Mouse (Mus musculus) gastrocnemius, postnatal 14 days (tissue): ENCODE measurements around the gene Rin3. TPM values are rescaled to one million over a fixed set of nuclear protein-coding genes. Genes with fewer than 3 reads are reported as not detected.

ENCODE experiments used
- DNase-seq: peaks from one replicate; pipeline ENCODE4 v3.0.0; 2021; ENCODE audit warnings: mixed read lengths
- intact Hi-C: fragments of 180-260 bp; cut with DNase I; formaldehyde crosslinking; loops from one replicate; pipeline ENCODE4 v1.15.1; 2025; ENCODE audit warnings: low total_unique reads
- total RNA-seq, 2 experiments: library from RNA; stranded (reverse); gene quantifications; 2 replicates each; pipeline ENCODE4 v1.2.3; 2021

Gene Rin3
- total RNA-seq, 2 experiments from 2014 or later: 11.0 to 13.0 TPM

DNA sequence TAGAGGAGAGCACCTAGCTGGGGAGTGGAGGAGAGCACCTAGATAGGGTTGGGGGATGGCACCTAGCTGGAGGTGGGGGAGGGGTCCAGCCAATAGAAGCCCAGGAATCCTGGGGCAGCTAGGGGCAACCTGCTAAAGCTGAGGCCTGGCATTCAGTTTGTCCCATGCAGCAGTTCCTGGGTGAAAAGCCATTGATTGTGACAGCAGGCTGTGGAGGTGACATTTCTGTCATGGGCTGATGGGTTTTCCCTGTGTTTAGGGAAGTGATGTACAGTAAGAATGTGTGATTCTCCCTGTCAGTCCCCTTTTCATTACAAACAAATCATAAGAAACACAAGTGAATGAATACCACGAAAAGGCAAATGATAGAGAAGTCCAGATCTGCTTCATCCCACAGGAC is 13.5 kb downstream of the Rin3 start:
- DNase-seq: no peak
- intact Hi-C loops: no loop called here

DNA sequence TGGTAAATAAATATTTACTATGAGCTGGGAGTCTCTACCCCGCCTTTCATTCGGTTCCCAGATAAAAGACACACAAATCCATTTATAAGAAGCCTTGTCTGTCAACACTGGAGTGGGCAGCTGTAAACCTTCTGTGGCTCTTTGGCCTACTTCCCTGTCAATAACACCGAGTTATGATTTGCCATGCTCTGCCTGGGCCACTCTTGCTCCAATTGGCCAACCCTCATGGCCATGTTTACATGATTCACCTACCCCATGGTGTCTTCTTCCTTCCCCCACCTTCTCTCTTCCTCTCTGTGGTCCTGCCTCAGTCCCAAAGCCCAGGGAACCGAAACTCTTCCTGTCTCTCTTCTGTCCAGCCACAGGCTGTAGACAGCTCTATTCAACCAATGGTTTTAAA is 14.1 kb downstream of the Rin3 start:
- no peak for DNase-seq
- intact Hi-C loops: no loop called here

DNA sequence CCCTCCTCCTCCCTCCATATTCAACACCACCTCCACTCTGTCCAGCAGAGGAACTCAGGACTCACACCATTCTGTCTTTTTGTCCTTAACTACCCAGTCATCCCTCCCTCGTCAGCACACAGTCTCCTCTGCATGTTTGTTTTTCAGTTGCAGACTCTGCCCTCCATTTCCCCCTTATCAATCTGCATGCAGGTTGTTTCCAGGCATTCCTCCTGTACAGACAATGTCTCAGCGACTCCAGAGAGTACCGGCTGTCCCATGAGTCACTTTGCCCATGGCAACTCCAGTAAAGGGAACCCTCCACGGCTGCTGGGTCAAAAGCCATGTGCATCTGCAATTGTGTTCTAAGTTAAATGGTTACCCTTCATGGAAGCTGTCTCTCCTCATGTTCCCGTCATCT is 16.4 kb downstream of the Rin3 start:
- DNase-seq: no peak
- intact Hi-C loops: no loop called here

DNA sequence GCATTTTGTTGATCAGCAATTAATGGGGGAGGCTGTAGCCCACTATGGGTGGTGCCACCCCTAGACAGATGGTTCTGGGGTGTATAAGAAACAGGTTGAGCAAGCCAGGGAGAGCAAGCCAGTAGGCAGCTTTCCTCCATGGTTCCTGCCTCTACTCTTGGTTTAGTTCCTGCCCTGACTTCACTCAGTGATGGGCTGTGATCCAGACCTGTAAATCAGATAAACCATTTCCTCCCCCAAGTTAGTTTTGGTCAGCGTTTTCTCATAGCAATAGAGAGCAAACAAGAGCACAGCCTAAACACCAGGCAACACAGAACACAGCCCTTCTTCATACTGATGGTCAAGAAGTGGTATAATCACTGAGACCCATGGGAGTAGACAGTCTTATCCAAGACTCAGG is 18.7 kb downstream of the Rin3 start:
- no peak for DNase-seq
- intact Hi-C loops: no loop called here

DNA sequence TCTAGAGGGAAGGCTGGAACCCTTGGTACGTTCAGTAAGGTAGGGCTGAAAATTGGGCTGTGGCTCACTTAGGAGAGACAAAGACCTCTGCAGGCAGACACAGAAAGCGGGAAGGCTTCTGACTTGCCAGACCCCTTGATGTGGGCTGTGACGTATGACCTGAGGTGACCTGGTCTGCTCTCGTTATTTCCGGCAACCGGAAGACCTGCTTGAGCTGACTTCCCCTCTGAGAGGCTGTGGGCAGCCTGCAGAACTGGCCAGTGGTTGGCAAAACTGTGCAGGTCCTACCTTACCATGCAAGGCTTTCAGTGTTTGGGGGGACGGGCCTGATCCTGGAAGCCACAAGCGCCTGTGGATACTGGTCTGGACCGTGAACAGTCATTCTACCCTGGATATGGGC is 19.5 kb downstream of the Rin3 start:
- intact Hi-C loops: no loop called here
- DNase-seq: no peak

DNA sequence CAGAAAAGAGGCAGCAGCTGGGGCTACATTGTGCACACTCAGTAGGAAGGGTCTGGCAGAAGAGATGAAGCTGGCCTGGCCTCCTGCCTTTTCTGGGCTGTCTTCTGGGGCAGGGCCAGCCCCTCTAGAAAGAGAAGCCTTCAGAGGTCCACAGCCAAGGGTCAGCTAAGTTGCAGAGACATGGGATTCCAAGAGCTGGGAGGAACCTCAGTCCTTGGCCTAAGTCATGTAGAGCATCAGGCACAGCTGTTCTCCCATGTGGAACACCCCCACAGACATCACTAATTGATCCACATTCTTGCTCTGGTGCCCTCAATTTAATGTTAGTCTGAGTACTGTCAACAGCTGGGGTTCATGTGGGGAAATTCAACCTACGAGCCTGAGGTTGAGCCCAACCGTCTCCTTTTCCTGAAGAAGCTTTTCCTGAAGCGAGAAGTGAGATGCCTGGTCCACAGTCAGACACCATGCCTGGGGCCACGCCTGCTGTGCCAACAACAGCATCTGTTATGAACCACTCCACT is 20.0 kb downstream of the Rin3 start:
- intact Hi-C loops: no loop called here
- DNase-seq: peak; percentile 84

DNA sequence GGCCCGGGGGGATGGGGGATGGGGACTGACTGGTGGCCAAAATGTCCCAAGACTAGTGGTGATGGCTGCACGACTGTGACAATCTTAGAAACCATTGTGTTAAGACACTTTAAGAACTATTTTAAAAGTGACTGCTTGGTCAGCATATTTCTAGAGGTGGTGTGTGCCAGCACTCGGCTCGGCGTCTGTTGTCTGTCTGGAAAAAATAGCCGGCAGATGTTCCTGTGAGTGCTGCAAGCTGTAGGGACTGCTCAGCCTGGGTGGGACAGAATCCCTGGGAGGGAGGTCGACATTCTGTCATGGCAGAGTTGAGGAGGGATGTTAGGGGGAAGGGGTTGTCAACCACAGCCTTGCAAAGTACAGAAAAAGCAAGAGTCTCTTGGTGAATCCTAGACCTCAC is 21.0 kb downstream of the Rin3 start:
- intact Hi-C loops: no loop called here
- peak; percentile 36 for DNase-seq

DNA sequence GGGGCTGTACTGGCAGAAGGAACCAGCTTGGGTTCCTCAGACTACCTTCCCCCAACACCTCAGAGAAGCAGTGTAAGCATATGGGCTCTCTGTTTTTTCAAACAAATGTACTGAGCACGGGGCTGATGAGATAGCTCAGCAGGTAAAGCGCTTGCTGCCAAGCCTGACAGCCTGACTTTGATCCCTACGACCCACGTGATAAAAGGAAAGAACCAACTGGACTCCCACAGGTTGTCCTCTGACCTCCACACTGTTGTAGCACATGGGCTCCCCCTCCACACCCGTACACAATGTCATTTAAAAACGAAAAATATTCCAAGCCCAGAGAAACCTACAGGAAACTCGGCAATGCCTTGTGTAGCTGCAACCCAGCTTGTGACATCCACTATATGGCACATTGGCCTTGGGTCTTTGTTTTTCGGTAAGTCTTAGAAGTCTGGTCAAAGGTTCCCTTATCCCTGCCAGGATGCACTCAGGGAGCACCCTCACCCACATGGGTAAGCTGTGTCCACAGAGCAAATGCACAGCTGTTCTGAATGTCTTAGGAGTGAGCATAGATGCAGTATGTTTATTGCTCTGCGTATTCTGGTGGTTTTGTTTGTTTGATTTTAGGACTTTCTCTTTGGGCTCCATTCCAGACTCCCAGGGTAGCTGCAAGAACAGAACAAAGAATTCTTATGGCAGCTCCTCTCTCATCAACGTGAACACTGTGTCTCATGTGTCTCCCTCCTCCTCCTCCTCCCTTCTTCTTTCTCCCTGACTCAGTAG is 22.4 kb downstream of the Rin3 start:
- intact Hi-C loops: no loop called here

DNA sequence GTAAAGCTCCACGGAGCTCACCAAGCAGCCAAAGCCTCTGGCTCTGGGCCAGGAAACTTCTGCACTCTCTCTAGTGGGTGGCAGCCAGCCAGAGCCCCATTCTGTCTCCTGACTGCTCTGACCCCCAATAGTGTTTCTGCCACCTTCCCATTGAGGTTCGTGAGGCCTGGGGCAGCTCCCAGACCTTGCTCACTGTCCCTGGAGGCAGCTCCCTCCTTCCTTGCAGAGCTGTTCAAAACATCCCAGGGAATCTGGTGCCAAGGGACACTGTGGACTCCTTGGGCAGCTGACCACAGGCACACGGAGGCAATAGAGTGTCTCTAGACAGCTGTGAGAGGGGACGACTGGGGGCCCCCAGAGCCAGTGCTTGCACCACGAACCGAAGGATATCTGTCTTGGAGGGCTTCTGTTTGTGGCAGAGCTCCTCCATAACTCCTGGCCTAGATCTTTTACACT is 25.2 kb downstream of the Rin3 start:
- peak; percentile 70 for DNase-seq
- intact Hi-C loops: no loop called here

More for the DNA sequence above, 22.4 kb downstream of the Rin3 start:
- DNase-seq: no peak

DNA sequence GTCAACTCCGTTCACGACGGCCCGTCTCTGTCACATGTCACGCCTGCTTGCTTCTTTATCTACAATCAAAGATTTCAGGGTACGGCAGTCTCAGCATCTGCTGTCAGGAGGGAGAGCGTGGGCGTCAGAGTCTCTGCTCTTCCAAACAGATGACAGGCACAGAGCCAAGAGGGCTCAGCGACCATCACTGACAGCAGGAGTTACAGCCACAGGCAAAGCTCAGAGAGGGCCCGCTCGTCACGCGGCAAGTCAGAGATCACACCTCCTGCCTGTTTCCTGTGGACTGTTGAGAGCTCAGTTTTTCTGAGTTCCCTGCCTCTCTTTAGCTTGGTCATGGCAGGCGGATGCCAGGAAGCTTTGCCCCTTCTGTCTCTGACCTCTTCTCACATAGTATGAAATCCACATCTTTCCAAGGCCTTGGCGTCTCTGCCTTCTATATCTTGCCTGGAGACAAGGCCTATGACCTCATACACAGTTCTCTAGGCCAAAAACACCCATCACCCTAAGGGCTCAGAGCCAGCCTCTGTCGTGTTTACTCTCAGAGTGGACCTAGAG is 25.7 kb downstream of the Rin3 start:
- peak; percentile 53 for DNase-seq
- intact Hi-C loops: no loop called here

DNA sequence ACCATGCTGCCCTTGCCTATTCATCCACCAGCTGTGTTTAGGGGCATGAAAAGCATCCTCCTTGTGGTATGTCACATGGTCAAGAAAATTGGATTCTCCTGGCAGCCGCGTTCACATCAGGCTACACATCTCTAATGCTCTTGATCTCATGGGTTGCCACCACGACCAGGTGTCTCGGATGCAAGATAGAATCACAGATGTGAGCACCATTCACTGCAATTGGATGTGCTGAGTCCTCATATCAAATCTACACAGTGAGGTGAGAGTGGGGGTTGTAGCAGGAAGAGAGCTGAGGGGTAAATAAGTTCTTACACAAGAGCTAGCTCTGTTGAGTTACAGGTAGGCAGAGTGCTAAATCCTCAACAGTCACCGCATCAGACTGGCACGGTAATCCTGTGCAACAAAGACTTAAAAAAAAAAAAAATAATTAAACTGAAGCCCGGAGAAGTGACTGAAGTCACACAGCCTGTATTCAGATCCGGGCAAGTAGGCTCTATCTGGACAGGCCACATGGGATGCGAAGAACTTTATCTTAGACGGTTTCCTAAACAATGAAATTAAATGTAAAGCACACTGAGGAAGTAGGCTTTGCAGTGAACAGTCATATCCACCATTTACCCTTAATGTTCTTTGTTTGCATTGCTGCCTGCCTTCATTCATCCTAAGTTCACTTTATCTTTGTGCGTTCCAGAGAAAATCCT is 26.4 kb downstream of the Rin3 start:
- intact Hi-C loops: no loop called here
- no peak for DNase-seq

DNA sequence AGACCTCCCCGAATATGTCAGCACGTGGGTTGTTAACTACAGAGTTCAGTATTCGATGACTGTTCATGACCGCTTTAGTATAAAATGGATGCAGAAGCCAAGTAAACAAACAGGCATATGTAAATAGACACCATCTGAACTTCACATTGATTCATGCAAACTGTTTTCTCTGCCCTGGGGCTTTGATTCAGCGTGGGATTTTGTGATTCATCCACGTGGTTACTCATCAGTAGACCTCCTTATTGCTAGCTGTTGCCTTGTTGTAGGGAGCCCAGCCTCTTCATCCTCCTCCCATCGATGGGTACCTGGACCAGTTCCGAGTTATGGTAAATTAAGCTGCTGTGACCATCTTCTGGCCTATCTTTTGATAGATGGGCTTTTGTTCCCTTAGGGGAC is 26.9 kb downstream of the Rin3 start:
- intact Hi-C loops: no loop called here

DNA sequence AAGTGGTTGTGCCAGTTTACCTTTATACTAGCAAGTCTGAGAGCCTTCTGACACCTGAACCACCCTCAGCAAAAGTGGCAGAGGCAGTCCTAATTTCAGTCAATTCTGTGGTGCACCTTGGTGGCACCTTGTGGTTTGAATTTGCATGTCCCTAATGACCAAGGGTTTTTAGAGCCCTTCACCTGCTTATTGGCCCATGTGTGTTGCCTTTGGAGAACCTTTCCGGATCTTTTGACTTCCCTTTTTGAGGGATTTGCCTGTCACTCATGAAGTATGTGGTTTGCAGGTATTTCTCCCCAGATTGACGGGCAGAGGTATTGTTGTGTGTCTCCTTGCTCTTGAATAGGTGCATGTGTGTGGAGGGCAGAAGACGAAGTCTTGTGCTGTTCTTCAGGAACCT is 27.4 kb downstream of the Rin3 start:
- DNase-seq: no peak
- intact Hi-C loops: no loop called here

More for the DNA sequence above, 26.9 kb downstream of the Rin3 start:
- no peak for DNase-seq

DNA sequence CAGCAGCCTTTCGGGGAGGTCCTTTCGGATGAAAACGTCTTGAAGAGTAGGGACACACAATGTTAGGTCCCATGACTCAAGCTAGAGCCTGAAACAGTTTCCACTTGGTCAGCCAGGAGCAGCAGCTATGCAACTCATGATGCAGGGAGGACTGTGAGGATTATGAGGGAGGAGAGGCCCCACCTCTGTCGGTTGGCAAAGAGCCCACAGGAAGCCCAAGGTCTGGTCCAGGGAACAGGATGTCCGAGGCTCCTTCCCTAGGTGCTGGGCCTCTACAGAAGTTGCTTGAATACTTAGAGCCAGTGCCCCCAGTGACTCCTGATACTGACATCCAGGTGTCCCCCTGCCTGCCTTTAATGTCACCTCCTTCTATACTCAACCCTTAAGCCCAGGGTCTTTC is 28.6 kb downstream of the Rin3 start:
- no peak for DNase-seq
- intact Hi-C loops: no loop called here

DNA sequence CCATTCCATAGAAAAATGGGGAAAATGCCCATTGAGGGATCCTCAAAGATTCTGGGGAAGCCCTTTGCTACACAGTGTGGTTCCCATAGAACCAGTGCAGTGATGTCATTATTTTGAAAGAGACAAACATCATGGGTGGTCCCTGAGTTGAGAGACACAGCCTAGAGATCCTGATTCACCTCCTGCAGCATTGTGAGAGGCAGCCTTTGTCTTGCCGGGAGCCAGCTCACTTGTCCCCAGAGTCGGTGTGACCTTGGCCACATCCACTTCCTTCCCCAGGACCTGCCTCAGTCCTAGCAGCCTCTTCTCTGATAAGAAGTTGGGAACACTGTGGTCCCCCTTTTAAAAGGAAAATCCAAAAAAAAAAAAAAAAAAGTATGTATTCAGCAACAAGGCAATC is 36.3 kb downstream of the Rin3 start:
- no peak for DNase-seq
- intact Hi-C loops: no loop called here

DNA sequence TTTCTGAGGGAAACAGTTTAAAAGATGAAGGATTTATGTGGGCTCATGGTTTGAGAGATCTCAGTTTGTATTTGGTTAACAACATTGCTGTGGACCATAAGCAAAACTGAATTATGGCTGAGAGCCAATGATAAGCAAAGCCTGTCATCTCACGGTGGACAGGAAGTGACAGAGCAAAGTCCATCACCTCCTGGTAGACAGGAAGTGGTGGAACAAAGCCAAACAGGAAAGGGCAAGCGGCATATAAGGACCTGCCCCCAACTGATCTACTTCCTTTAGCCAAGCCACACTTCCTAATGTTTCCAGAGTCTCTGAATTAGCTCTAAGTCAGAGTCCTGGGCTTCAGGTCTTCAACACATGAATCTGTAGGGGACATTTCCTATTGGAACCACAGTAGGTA is 37.1 kb downstream of the Rin3 start:
- no peak for DNase-seq
- intact Hi-C loops: no loop called here

DNA sequence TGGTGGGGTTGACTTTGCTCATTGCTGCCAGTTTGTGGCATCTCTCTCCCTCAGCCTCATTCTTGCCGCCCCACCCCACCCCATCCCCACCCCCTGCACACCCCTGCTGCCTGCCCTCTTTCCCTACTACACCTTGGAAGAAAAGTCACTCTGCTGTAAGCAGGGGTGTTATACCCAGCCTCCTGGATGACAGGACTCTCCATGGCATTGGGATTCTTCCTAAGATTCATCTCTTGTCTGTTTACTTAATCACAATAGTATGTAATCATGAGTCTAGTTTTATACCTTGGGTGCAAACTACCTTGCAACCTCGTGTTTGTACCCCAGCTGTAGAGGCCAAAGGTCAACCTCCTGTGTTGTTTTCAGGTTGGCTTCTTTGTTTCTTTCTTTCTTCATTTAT is 37.5 kb downstream of the Rin3 start:
- DNase-seq: no peak
- intact Hi-C loops: no loop called here

DNA sequence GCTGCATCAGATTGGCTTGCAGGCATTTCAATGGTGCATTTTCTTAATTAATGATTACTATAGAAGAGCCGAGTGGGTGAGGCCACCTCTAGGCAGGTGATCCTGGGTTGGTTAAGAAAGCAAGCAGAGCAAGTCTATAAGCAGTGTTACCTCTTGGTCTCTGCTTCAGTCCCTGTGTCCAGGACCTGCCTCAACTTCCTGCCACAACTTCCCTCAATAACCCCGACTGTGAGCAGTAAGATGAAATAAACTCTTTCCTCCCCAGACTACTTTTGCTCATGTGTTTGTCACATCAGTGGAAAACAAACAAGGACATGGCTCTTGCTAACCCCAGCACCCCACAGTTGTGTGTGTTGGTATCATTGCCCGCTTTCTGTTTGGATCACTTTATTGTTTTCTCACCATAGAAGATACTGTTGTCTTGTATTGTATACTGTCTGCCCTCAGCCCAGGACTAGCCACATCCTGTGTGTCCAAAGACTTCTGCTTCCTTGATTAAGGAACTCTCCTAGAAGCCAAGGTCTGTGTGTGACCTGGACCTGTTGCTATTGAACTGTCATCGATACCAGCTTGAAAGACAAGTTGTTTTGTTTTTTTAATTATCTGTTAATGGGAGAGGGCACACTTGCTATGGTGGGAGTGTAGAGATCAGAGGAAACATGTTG is 38.3 kb downstream of the Rin3 start:
- DNase-seq: no peak
- intact Hi-C loops: no loop called here

DNA sequence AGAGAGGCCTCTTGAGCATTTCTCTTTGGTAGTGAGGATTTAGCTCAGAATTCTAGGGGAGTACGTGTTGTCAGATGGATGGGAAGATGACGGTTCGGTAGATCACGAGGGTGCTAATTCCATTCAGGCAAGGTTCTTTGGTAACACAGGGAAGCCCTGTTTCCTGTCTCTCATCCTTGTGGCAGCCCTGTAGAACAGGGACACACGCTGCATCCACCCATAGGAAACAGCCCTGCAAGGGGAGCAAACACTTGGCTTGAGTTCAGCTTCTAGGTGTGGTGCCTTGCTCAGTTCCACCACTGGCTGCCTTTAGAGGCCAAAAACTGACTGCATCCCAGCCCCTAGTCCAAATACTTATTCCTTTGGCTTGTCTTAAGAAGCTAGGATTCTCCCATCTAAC is 39.0 kb downstream of the Rin3 start:
- intact Hi-C loops: no loop called here
- no peak for DNase-seq

DNA sequence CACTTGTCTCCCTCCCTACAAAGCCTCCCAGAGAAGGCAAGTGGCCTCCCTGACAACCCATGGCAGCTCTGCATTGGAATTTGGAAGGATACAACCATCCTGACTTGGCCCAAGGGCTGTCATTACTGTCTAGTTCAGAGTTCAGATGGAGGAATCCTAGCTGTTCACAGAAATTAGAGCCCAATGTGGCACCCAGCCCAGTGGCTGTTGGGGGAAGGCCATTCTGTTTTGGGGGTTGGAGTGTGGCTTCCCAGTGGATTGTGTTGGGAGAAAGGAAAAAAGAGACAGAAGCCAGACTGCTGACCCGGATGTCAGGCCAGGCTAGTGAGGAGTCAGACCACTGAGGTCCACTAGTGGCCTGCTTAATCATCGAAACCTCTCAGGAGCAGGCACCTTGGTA is 40.5 kb downstream of the Rin3 start:
- intact Hi-C loops: no loop called here
- DNase-seq: peak; percentile 70
